Mouse (Mus musculus) heart, adult 10 weeks (tissue): Measurements from ENCODE around the gene Syvn1. TPM values are rescaled to one million over a fixed set of nuclear protein-coding genes. Genes with fewer than 3 reads are reported as not detected.

Experiments used
- polyA plus RNA-seq: library from polyadenylated mRNA; stranded (reverse); fragments of 350-450 nt; fragmentation: Illumina TruSeq; extraction: RNeasy Lipid Tissue Mini Kit (QIAGEN cat#74804); gene quantifications from one replicate; pipeline ENCODE4 v1.2.3, GENCODE M21; 2014; ENCODE audit warnings: low read depth, low replicate concordance

Gene Syvn1
- 20.9 TPM for polyA plus RNA-seq

GRCm38 (mm10) chr19:6046294-6047153 lies at the start of gene Syvn1:
Gene Syvn1 (plus strand): TSS chr19:6046576.

DNA sequence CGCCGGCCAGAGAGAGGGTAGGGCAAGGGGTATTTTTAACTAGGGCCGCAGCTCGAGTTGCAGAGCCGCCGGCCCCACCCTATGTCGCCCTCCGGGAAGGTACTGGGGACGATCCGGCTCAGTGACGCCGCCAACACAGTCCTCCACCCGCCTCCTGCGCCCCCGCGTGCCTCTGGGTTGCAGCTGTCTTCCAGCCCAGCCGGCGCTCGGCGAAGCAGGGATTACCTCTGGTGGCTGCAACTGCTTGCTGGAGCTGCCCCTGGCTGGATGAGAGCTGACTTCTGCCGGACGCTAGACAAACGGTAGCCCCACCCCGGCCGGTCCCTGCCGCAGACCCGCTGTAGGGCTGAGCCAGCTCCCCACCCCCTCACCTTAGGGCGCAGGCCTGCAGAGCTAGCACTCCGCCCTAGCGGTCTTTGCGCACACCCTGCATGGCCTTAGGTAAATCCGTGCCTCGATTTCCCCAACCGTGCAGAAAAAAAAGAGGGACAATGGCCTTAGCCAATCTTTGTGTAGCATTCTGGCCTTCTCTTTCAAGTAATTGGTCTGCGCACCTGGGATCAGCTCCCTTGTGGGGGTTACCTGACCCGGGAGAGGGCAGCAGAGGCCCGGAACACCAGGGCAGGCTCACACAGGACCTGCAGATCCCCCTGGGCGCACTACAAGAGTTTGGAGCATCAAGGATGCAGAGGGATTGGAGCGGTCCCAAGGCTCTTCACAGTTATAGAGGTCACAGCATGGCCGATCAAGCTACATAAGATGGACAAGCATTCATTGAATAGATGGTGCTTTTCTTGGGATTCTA lies 30.7 kb upstream of the Syvn1 start, which contains the start of gene Capn1:
TSS of gene Capn1 (minus strand) at position 387 of the 805 bp plus-strand sequence.

GRCm38 (mm10) chr19:6057313-6058096 lies 11.1 kb downstream of the Syvn1 start, which contains the start of the genes Mrpl49 and Fau:
Gene Mrpl49 (minus strand): TSS chr19:6057785.
Gene Fau (plus strand): TSS chr19:6057844.

GRCm38 (mm10) chr19:6061021-6061533 lies 14.7 kb downstream of the Syvn1 start, which contains the start of gene Znhit2:
Gene Znhit2 (plus strand): TSS chr19:6061192.

GRCm38 (mm10) chr19:6067724-6068415 lies 21.5 kb downstream of the Syvn1 start, which contains the start of gene Tm7sf2:
Gene Tm7sf2 (minus strand): TSS chr19:6068373.

DNA sequence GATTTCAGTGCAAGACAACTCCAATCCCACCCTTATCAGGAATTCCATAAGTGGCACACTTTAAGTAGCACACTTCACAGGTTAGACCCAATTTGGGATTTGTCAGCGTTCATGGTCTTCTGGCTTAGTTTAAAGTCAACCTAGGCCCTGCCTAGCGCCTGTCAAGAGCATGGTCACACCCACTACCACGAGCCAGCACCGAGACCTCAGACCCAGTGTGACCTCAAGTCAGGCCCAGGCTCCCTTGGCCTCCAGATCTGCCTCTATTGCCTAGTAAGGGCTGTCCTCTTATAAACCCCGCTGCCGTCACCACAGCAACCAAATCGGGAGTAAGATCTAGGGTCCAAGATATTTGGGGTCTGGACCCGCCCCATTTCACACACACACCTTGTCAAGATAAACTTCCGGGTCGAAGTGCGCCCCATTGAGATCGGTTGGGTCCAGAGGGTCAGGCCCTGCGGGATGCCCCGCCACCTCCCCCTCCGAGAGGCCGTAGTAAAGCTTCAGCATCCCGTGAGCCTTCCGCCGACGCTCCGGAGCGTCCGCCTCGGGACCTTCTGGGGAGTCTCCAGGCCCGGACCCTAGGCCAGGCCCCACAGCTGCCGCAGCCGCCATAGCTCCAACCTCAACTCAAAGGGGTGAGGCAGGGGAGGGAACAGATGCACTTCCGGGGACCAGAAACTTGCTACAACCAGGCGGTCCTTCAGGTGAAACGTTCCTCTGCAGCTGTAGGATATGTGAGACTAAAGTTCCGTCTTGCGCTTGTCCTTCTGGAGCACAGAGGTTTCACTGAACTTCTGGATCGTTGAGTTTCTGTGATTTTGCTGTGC lies 30.4 kb downstream of the Syvn1 start, which contains the start of gene Vps51:
TSS of gene Vps51 (minus strand) at position 668 of the 830 bp plus-strand sequence.

DNA sequence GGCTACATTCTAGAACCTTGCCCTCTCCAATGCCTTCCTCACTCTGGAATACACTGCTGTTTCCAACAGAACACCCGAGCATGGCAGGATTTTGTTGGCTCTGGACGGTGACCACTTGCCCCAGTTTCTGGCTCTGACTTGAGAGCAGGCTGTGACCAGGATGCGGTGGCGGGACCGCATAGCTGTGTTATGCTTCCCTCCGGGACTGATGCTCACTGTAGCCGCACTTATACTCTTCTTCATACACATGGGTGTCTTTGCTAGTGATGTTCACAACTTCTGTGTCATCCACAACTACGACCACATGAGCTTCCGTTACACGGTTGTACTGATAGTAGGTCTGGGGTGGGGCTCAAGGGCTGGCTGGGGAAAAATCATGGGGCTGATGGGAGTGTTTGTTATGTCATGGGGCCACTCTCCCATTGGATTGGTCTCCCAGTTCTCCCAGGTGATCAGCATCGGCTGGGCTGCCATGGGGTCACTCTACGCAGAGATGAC lies 33.7 kb downstream of the Syvn1 start, which contains the start of gene Tmem262:
TSS of gene Tmem262 (plus strand) at position 51 of the 498 bp plus-strand sequence.

GRCm38 (mm10) chr19:6082156-6082555 lies 35.8 kb downstream of the Syvn1 start, which contains the start of gene Gm28374:
Gene Gm28374 (minus strand): TSS chr19:6082256.

GRCm38 (mm10) chr19:6084478-6085248 lies 38.3 kb downstream of the Syvn1 start, which contains the start of the genes Zfpl1 and Cdca5:
Gene Zfpl1 (minus strand): TSS chr19:6084956.
Gene Cdca5 (plus strand): TSS chr19:6084983.

GRCm38 (mm10) chr19:6094119-6094518 lies 47.7 kb downstream of the Syvn1 start, which contains the start of gene AC131692.1:
Gene AC131692.1 (plus strand): TSS chr19:6094419.

Other genes with a start within 250 kb of the Syvn1 start
- gene Frmd8, start 171.3 kb upstream of the Syvn1 start, polyA plus RNA-seq = 5.4 TPM
- 3.4 TPM for gene Slc25a45, start 168.8 kb upstream of the Syvn1 start, polyA plus RNA-seq
- gene Tigd3, start 152.4 kb upstream of the Syvn1 start, polyA plus RNA-seq = 0.63 TPM
- 69.5 TPM for gene Dpf2, start 133.6 kb upstream of the Syvn1 start, polyA plus RNA-seq
- gene Cdc42ep2, start 121.8 kb upstream of the Syvn1 start, polyA plus RNA-seq = 7.8 TPM
- gene Pola2, start 82.4 kb upstream of the Syvn1 start, polyA plus RNA-seq = 15.0 TPM
- not detected for gene Slc22a20, start 60.4 kb upstream of the Syvn1 start, polyA plus RNA-seq
- 16.4 TPM for gene Capn1, start 30.7 kb upstream of the Syvn1 start, polyA plus RNA-seq
- gene Mrpl49, start 11.2 kb downstream of the Syvn1 start, polyA plus RNA-seq = 46.2 TPM
- gene Fau, start 11.3 kb downstream of the Syvn1 start, polyA plus RNA-seq = 507 TPM
- 8.5 TPM for gene Znhit2, start 14.6 kb downstream of the Syvn1 start, polyA plus RNA-seq
- 6.3 TPM for gene Tm7sf2, start 21.8 kb downstream of the Syvn1 start, polyA plus RNA-seq
- gene Vps51, start 30.7 kb downstream of the Syvn1 start, polyA plus RNA-seq = 20.9 TPM
- gene Tmem262, start 33.5 kb downstream of the Syvn1 start, polyA plus RNA-seq = not detected
- gene Gm28374, start 35.7 kb downstream of the Syvn1 start, polyA plus RNA-seq = not detected
- 21.3 TPM for gene Zfpl1, start 38.4 kb downstream of the Syvn1 start, polyA plus RNA-seq
- not detected for gene Cdca5, start 38.4 kb downstream of the Syvn1 start, polyA plus RNA-seq
- not detected for gene AC131692.1, start 47.8 kb downstream of the Syvn1 start, polyA plus RNA-seq
- gene Naaladl1, start 59.2 kb downstream of the Syvn1 start, polyA plus RNA-seq = not detected
- 10.2 TPM for gene Sac3d1, start 72.1 kb downstream of the Syvn1 start, polyA plus RNA-seq
- gene Snx15, start 81.7 kb downstream of the Syvn1 start, polyA plus RNA-seq = 20.5 TPM
- gene Batf2, start 94.4 kb downstream of the Syvn1 start, polyA plus RNA-seq = 0.92 TPM
- 55.0 TPM for gene Arl2, start 95.0 kb downstream of the Syvn1 start, polyA plus RNA-seq
- gene Majin, start 137.8 kb downstream of the Syvn1 start, polyA plus RNA-seq = not detected
- not detected for gene Gpha2, start 179.8 kb downstream of the Syvn1 start, polyA plus RNA-seq
- gene Ppp2r5b, start 189.3 kb downstream of the Syvn1 start, polyA plus RNA-seq = 33.6 TPM
- 15.8 TPM for gene Atg2a, start 195.1 kb downstream of the Syvn1 start, polyA plus RNA-seq
- 57.4 TPM for gene Ehd1, start 230.1 kb downstream of the Syvn1 start, polyA plus RNA-seq